12 mouse cellular contexts compared by ENCODE assay signal in the genomic region with DNA sequence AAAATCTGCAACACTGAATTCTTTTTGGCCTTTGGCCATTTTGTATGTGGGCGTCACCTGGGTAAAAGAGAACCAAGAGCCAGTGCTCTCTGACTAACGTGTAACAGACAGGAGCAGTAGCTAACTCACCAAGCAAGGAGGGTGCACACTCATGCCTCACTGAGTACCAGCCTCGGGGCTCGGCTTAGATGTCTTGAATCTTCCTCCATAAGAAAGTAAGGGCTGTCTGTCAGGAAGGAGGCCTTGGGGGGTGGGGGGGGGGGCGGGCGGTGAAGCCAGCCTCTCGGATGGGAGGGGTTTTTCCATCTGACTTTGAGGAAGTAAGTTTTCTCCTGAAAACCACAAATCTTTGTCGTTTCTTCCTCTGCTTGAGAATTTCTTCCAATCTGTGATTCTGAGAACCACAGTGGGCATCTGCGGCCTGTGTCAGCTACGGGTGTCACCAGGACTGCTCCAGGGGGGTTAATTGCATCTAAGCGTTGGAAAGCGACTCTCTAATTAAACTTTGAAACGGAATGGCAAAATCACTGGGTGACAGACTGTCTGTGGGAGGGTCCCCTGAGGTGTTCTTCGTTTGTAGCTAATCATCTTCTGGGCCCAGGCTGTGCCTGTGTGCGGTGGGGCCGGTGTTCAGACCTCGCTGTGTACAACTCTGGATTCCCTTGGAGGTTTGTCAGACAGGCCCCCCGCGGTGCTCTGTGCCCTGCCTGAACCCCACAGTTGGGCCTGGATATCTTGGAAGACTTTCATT. TPM values are rescaled to one million over a fixed set of nuclear protein-coding genes. Genes with fewer than 3 reads are reported as not detected.
DNase-seq lines count a peak whose midpoint lies in the region; ATAC-seq and TF ChIP-seq lines count a peak whose summit lies in the region.
"Had no signal": no experiment of that assay in that cellular context is flagged by ENCODE, and none has a peak within 500 bp of the region (broad histone marks: within the 10 kb centered on the region; RNA-seq: fewer than 3 reads in every experiment).

No protein-coding gene starts in this region.

- H3K27me3 ChIP-seq in heart, embryonic 10.5 days (ENCODE audit: insufficient read depth, poor library complexity, severe bottlenecking), result peaks cover 26% of the 10 kb centered on the region
- H3K27me3 ChIP-seq in MEL (ENCODE audit: control insufficient read depth in 1 of 2, insufficient read depth in 2 of 2, low read length in 2 of 2), result peaks cover 0 to 1% of the 10 kb centered on the region in 2 experiments; a peak in 2 of 4 replicates

- no peak for TF ChIP-seq CTCF in MEL (IDR thresholded peaks at IDR 0.05 in 2 of 3, conservative IDR thresholded peaks at IDR 0.05 in 1 of 3; ENCODE audit: control insufficient read depth in 1 of 3, insufficient read depth in 1 of 3, low read depth in 2 of 3, low read length in 3 of 3, poor library complexity in 1 of 3, severe bottlenecking in 1 of 3)

- 0 out of 2 replicates have a peak, but pooled peaks cover 4% of the 10 kb centered on the region for H3K4me1 ChIP-seq in heart, embryonic 10.5 days
- H3K4me1 ChIP-seq in MEL (ENCODE audit: control insufficient read depth in 1 of 2, insufficient read depth in 2 of 2, low read length in 2 of 2), result peaks cover 0 to 2% of the 10 kb centered on the region in 2 experiments; a peak in 1 of 4 replicates

- no peak overlapping the region for H3K9ac ChIP-seq in MEL (ENCODE audit: control insufficient read depth, low read depth, low read length, poor library complexity, severe bottlenecking)
- H3K9ac ChIP-seq: limb, embryonic 15.5 days had no signal

- no peaks in the 10 kb centered on the region for H3K79me2 ChIP-seq in MEL (ENCODE audit: control insufficient read depth, insufficient read depth, low read length, poor library complexity)

- peak; percentile 26 to 38 for ATAC-seq in hematopoietic stem cell, adult 5-6 weeks (replicated peaks in 1 of 2; ENCODE audit: insufficient read depth in 1 of 2, low FRiP score in 2 of 2, low TSS enrichment in 1 of 2, low read depth in 1 of 2, poor library complexity in 2 of 2, severe bottlenecking in 2 of 2)

- H3K9me3 ChIP-seq in heart, embryonic 10.5 days, result 0 out of 2 replicates have a peak, but pooled peaks cover 2% of the 10 kb centered on the region
- H3K9me3 ChIP-seq in MEL (replicated peaks; ENCODE audit: insufficient read depth, low read length), result no peaks in the 10 kb centered on the region
- H3K9me3 ChIP-seq: hindbrain, embryonic 12.5 days; limb, embryonic 15.5 days had no signal

- H3K4me3 ChIP-seq in heart, embryonic 10.5 days, result peak overlapping the region; percentile 56
- H3K4me3 ChIP-seq in MEL (ENCODE audit: control insufficient read depth in 1 of 2, insufficient read depth in 1 of 2, low read depth in 2 of 2, low read length in 2 of 2), result no peak overlapping the region

- TF ChIP-seq RAD21 in MEL (IDR thresholded peaks at IDR 0.05; ENCODE audit: low read depth, low read length), result no peak

- TF ChIP-seq EP300 in MEL (IDR thresholded peaks at IDR 0.05; ENCODE audit: low read depth in 1 of 2, low read length in 2 of 2), result no peak

- DNase-seq in heart, embryonic 10.5 days (ENCODE audit: low spot score), result no peak
- no peak for DNase-seq in heart, postnatal 4 days
- peak; percentile 45 for DNase-seq in layer of hippocampus, adult 11-12 months (ENCODE audit: low spot score)
- DNase-seq in layer of hippocampus, postnatal 25 days (ENCODE audit: extremely low spot score in 1 of 2, low spot score in 1 of 2), result no peak
- DNase-seq in MEL (ENCODE audit: low read depth, low spot score), result no peak
- no peak for DNase-seq in adrenal gland, postnatal 14 days
- DNase-seq in B cell, adult 2 months, result no peak
- DNase-seq: cerebellum, postnatal 36 days had no signal

- 39% methylated on average over 19 of the region's 19 CpGs for WGBS in heart, embryonic 10.5 days

- TF ChIP-seq POLR2A in MEL (IDR thresholded peaks at IDR 0.05; ENCODE audit: control insufficient read depth in 1 of 2, insufficient read depth in 1 of 2, low read depth in 1 of 2, low read length in 2 of 2, poor library complexity in 1 of 2), result no peak

- H3K36me3 ChIP-seq in heart, embryonic 10.5 days, result no peaks in the 10 kb centered on the region
- no peaks in the 10 kb centered on the region; a peak in 1 of 4 replicates for H3K36me3 ChIP-seq in MEL (ENCODE audit: control insufficient read depth in 1 of 2, insufficient read depth in 2 of 2, low read length in 2 of 2)
- H3K36me3 ChIP-seq: hindbrain, embryonic 12.5 days; limb, embryonic 15.5 days had no signal

- H3K27ac ChIP-seq in heart, embryonic 10.5 days, result no peak overlapping the region
- no peak overlapping the region for H3K27ac ChIP-seq in MEL (ENCODE audit: control insufficient read depth, low read depth, low read length)
- H3K27ac ChIP-seq: hindbrain, embryonic 12.5 days; limb, embryonic 15.5 days; macrophage had no signal

TF ChIP-seq in MEL, 35 proteins besides CTCF, POLR2A, EP300 and RAD21:
- TF ChIP-seq CHD1 (IDR thresholded peaks at IDR 0.05; ENCODE audit: low read depth, low read length) (no peak), RCOR1 (IDR thresholded peaks at IDR 0.05; ENCODE audit: low read depth, low read length) (peak; percentile 72)

RNA-seq across cellular contexts. Expression of gene Vrk1, which starts 43.0 kb away (rescaled TPM):
- polyA plus RNA-seq in heart, embryonic 10.5 days (2016; fragmentation: Nextera tagmentation; extraction: Ambion mirVana), result 62.9 and 76.4 TPM in 2 replicates
- 10 to 100 TPM; 26.4 to 28.0 TPM for total RNA-seq in heart, postnatal 4 days (2021)
- 10 to 100 TPM; 16.6 to 17.7 TPM for total RNA-seq in layer of hippocampus, postnatal 25 days (2021)
- 95.2 and 101 TPM in 2 replicates for total RNA-seq in MEL (2012; rRNA removed)
- polyA plus RNA-seq in MEL (2012; ENCODE audit: insufficient read depth in 1 of 2, insufficient read length in 2 of 2, low read depth in 1 of 2, low replicate concordance in 2 of 2, missing spikeins in 1 of 2), result 100 to 1,000 TPM in 1 of 2 experiments, 10 to 100 TPM in 1; 87.0 to 144 TPM
- 145 and 151 TPM in 2 replicates for total RNA-seq in hematopoietic stem cell, adult 5-6 weeks (2017)
- total RNA-seq in adrenal gland, postnatal 14 days (2021), result 21.5 and 24.1 TPM in 2 replicates
